Mouse (Mus musculus) lung, postnatal 4 days (tissue): Measurements from ENCODE around the gene Tysnd1.

ENCODE experiments used
- DNase-seq, 2 experiments: peaks; one replicate each; pipeline ENCODE4 v3.0.0; 2021

Tysnd1 gene

GRCm38 (mm10) chr10:61693563-61693962 is 1.8 kb upstream of the Tysnd1 start:
- no peak for DNase-seq

GRCm38 (mm10) chr10:61695703-61696559 is 617 bp downstream of the Tysnd1 start:
- DNase-seq, result peak; percentile 24 to 32

GRCm38 (mm10) chr10:61696560-61696823 is 1.2 kb downstream of the Tysnd1 start:
- DNase-seq, result no peak

- DNase-seq, result no peak
These were observed 1.7 kb downstream of the Tysnd1 start for GRCm38 (mm10) chr10:61697028-61697427.

- peak in 1 of 2 experiments; percentile 3 for DNase-seq
These were observed 9.3 kb downstream of the Tysnd1 start for GRCm38 (mm10) chr10:61704663-61705062.

- DNase-seq, result peak in 1 of 2 experiments; percentile 12
These were observed 11.4 kb downstream of the Tysnd1 start for GRCm38 (mm10) chr10:61706412-61707375.

GRCm38 (mm10) chr10:61713601-61714000 is 18.3 kb downstream of the Tysnd1 start:
- no peak for DNase-seq

GRCm38 (mm10) chr10:61714146-61714545 is 18.8 kb downstream of the Tysnd1 start:
- no peak for DNase-seq

GRCm38 (mm10) chr10:61714771-61715461 is 19.6 kb downstream of the Tysnd1 start, which contains the start of gene Aifm2:
Gene Aifm2, plus strand, starts transcription at chr10:61715263.
- peak; percentile 77 to 83 for DNase-seq

- DNase-seq, result no peak
These were observed 20.1 kb downstream of the Tysnd1 start for GRCm38 (mm10) chr10:61715462-61715837.

- peak in 1 of 2 experiments; percentile 28 for DNase-seq
These were observed 20.9 kb downstream of the Tysnd1 start for GRCm38 (mm10) chr10:61715996-61716864.

GRCm38 (mm10) chr10:61717406-61718296 is 22.3 kb downstream of the Tysnd1 start:
- no peak for DNase-seq

- no peak for DNase-seq
These were observed 25.0 kb downstream of the Tysnd1 start for GRCm38 (mm10) chr10:61720331-61720730.

GRCm38 (mm10) chr10:61722215-61722614 is 26.9 kb downstream of the Tysnd1 start:
- no peak for DNase-seq

- DNase-seq, result no peak
These were observed 28.0 kb downstream of the Tysnd1 start for GRCm38 (mm10) chr10:61723271-61723670.

GRCm38 (mm10) chr10:61729181-61729580 is 33.9 kb downstream of the Tysnd1 start:
- no peak for DNase-seq

GRCm38 (mm10) chr10:61730171-61730570 is 34.9 kb downstream of the Tysnd1 start:
- no peak for DNase-seq

GRCm38 (mm10) chr10:61734377-61734776 is 39.1 kb downstream of the Tysnd1 start:
- DNase-seq, result peak in 1 of 2 experiments; percentile 39

- DNase-seq, result no peak
These were observed 41.4 kb downstream of the Tysnd1 start for GRCm38 (mm10) chr10:61736671-61737078.

- DNase-seq, result no peak
These were observed 42.2 kb downstream of the Tysnd1 start for GRCm38 (mm10) chr10:61737537-61737936.

GRCm38 (mm10) chr10:61738126-61738525 is 42.8 kb downstream of the Tysnd1 start:
- no peak for DNase-seq
